Mouse (Mus musculus): ENCODE data around the gene Zfp383. TPM values are rescaled to one million over a fixed set of nuclear protein-coding genes. Genes with fewer than 3 reads are reported as not detected.

Zfp383 gene
- polyA plus RNA-seq, 1 experiment, result 0.63 TPM

- no peak for DNase-seq
- H3K4me3 ChIP-seq (ENCODE audit: control insufficient read depth, insufficient read depth, low read length), result no peak overlapping the region
- no peaks in the 10 kb centered on the region for H3K27me3 ChIP-seq (ENCODE audit: control insufficient read depth, insufficient read depth, low read length)
- H3K36me3 ChIP-seq (ENCODE audit: control insufficient read depth, insufficient read depth, low read length), result no peaks in the 10 kb centered on the region
- no peaks in the 10 kb centered on the region for H3K4me1 ChIP-seq (replicated peaks; ENCODE audit: control insufficient read depth, insufficient read depth, low read length)
- 94% methylated on average over 7 of the region's 7 CpGs for WGBS
- no peak overlapping the region for H3K27ac ChIP-seq (ENCODE audit: control insufficient read depth, insufficient read depth, low read length)
- TF ChIP-seq CTCF (IDR thresholded peaks at IDR 0.05; ENCODE audit: borderline replicate concordance, control insufficient read depth, extremely low read depth, insufficient read depth, low read length, poor library complexity) (no peak), POLR2A (IDR thresholded peaks at IDR 0.05; ENCODE audit: control insufficient read depth, extremely low read depth, insufficient read depth, low read length, poor library complexity) (no peak)
Observed at GRCm38 (mm10) chr7:29880916-29881315, 27.1 kb upstream of the Zfp383 start.

GRCm38 (mm10) chr7:29890501-29890900 is 17.5 kb upstream of the Zfp383 start:
- Histone ChIP-seq H3K27me3 (ENCODE audit: control insufficient read depth, insufficient read depth, low read length) (no peaks in the 10 kb centered on the region), H3K4me1 (replicated peaks; ENCODE audit: control insufficient read depth, insufficient read depth, low read length) (no peaks in the 10 kb centered on the region), H3K36me3 (ENCODE audit: control insufficient read depth, insufficient read depth, low read length) (peaks cover 18% of the 10 kb centered on the region), H3K27ac (ENCODE audit: control insufficient read depth, insufficient read depth, low read length) (no peak overlapping the region), H3K4me3 (ENCODE audit: control insufficient read depth, insufficient read depth, low read length) (no peak overlapping the region)
- WGBS, result over 99% methylated on average over 7 of the region's 7 CpGs
- no peak for TF ChIP-seq POLR2A (IDR thresholded peaks at IDR 0.05; ENCODE audit: control insufficient read depth, extremely low read depth, insufficient read depth, low read length, poor library complexity)
- no peak for TF ChIP-seq CTCF (IDR thresholded peaks at IDR 0.05; ENCODE audit: borderline replicate concordance, control insufficient read depth, extremely low read depth, insufficient read depth, low read length, poor library complexity)
- no peak for DNase-seq

- no peak overlapping the region for H3K27ac ChIP-seq (ENCODE audit: control insufficient read depth, insufficient read depth, low read length)
- DNase-seq, result no peak
- no peak overlapping the region for H3K4me3 ChIP-seq (ENCODE audit: control insufficient read depth, insufficient read depth, low read length)
- TF ChIP-seq CTCF (IDR thresholded peaks at IDR 0.05; ENCODE audit: borderline replicate concordance, control insufficient read depth, extremely low read depth, insufficient read depth, low read length, poor library complexity) (no peak), POLR2A (IDR thresholded peaks at IDR 0.05; ENCODE audit: control insufficient read depth, extremely low read depth, insufficient read depth, low read length, poor library complexity) (no peak)
- no peaks in the 10 kb centered on the region for H3K27me3 ChIP-seq (ENCODE audit: control insufficient read depth, insufficient read depth, low read length)
- 99% methylated on average over 4 of the region's 4 CpGs for WGBS
- H3K36me3 ChIP-seq (ENCODE audit: control insufficient read depth, insufficient read depth, low read length), result peaks cover 29% of the 10 kb centered on the region
- no peaks in the 10 kb centered on the region for H3K4me1 ChIP-seq (replicated peaks; ENCODE audit: control insufficient read depth, insufficient read depth, low read length)
Observed at GRCm38 (mm10) chr7:29892756-29893155, 15.3 kb upstream of the Zfp383 start.

- TF ChIP-seq POLR2A (IDR thresholded peaks at IDR 0.05; ENCODE audit: control insufficient read depth, extremely low read depth, insufficient read depth, low read length, poor library complexity) (no peak), CTCF (IDR thresholded peaks at IDR 0.05; ENCODE audit: borderline replicate concordance, control insufficient read depth, extremely low read depth, insufficient read depth, low read length, poor library complexity) (no peak)
- no peak for DNase-seq
- H3K27me3 ChIP-seq (ENCODE audit: control insufficient read depth, insufficient read depth, low read length), result no peaks in the 10 kb centered on the region
- H3K27ac ChIP-seq (ENCODE audit: control insufficient read depth, insufficient read depth, low read length), result no peak overlapping the region
- WGBS, result 90% methylated on average over 4 of the region's 4 CpGs
- H3K4me3 ChIP-seq (ENCODE audit: control insufficient read depth, insufficient read depth, low read length), result no peak overlapping the region
- peaks cover 46% of the 10 kb centered on the region for H3K36me3 ChIP-seq (ENCODE audit: control insufficient read depth, insufficient read depth, low read length)
- H3K4me1 ChIP-seq (replicated peaks; ENCODE audit: control insufficient read depth, insufficient read depth, low read length), result no peaks in the 10 kb centered on the region
Observed at GRCm38 (mm10) chr7:29898351-29898750, 9.7 kb upstream of the Zfp383 start.

- Histone ChIP-seq H3K27ac (ENCODE audit: control insufficient read depth, insufficient read depth, low read length) (no peak overlapping the region), H3K36me3 (ENCODE audit: control insufficient read depth, insufficient read depth, low read length) (peaks cover 9% of the 10 kb centered on the region), H3K4me1 (replicated peaks; ENCODE audit: control insufficient read depth, insufficient read depth, low read length) (peaks cover 4% of the 10 kb centered on the region; the same call in 1 of the 2 replicates), H3K27me3 (ENCODE audit: control insufficient read depth, insufficient read depth, low read length) (no peaks in the 10 kb centered on the region), H3K4me3 (ENCODE audit: control insufficient read depth, insufficient read depth, low read length) (no peak overlapping the region)
- no peak for TF ChIP-seq POLR2A (IDR thresholded peaks at IDR 0.05; ENCODE audit: control insufficient read depth, extremely low read depth, insufficient read depth, low read length, poor library complexity)
- no peak for DNase-seq
- 96% methylated on average over 4 of the region's 4 CpGs for WGBS
Observed at GRCm38 (mm10) chr7:29904101-29904500, 3.9 kb upstream of the Zfp383 start.

GRCm38 (mm10) chr7:29905966-29906681 is 1.9 kb upstream of the Zfp383 start, which contains the start of gene Zfp27:
Zfp27 (minus strand) TSS chr7:29906572.
- Histone ChIP-seq H3K27ac (ENCODE audit: control insufficient read depth, insufficient read depth, low read length) (peak within 1 kb of the TSS; percentile 82), H3K36me3 (ENCODE audit: control insufficient read depth, insufficient read depth, low read length) (no peaks in the 10 kb centered on the region), H3K4me3 (ENCODE audit: control insufficient read depth, insufficient read depth, low read length) (peak within 1 kb of the TSS; percentile 61), H3K27me3 (ENCODE audit: control insufficient read depth, insufficient read depth, low read length) (no peaks in the 10 kb centered on the region), H3K4me1 (replicated peaks; ENCODE audit: control insufficient read depth, insufficient read depth, low read length) (peaks cover 4% of the 10 kb centered on the region; the same call in 1 of the 2 replicates)
- TF ChIP-seq CTCF (IDR thresholded peaks at IDR 0.05; ENCODE audit: borderline replicate concordance, control insufficient read depth, extremely low read depth, insufficient read depth, low read length, poor library complexity) (no peak), POLR2A (IDR thresholded peaks at IDR 0.05; ENCODE audit: control insufficient read depth, extremely low read depth, insufficient read depth, low read length, poor library complexity) (no peak)
- peak; percentile 48 for DNase-seq
- WGBS, result under 1% methylated on average over 22 of the region's 22 CpGs
